Mouse (Mus musculus): Measurements from ENCODE around the gene Sned1. TPM values are rescaled to one million over a fixed set of nuclear protein-coding genes. Genes with fewer than 3 reads are reported as not detected.

Sned1 gene
- total and polyA plus RNA-seq, 3 experiments, result 0.22 TPM; not detected in 2

DNA sequence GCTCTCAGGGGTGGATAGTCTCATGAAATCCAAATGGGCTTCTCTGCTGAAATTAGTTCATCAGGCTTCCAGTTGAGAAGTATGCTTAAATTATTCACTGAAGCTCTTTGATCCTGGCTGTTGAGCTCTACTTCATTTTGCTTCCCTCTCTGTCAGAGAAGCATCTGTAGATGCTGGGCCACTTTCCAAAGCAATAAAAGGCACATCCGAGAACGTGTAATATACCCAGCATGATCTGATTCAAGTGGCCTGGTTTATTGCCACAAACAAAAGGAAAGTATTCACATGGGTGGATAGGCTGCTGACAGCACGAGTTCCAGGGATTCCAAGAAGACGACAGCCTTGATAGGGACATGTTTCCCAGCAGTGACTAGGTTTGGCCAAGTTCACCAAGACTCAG lies 114.1 kb downstream of the Sned1 start:
- H3K9me3 ChIP-seq (replicated peaks), result no peaks in the 10 kb centered on the region
- H3K4me3 ChIP-seq (ENCODE audit: low read depth, low read length), result no peak overlapping the region
- H3K36me3 ChIP-seq (replicated peaks), result peaks cover 95% of the 10 kb centered on the region
- H3K27me3 ChIP-seq (ENCODE audit: insufficient read depth, low read length), result no peaks in the 10 kb centered on the region
- DNase-seq (ENCODE audit: low spot score) (no peak), ATAC-seq (ENCODE audit: extremely low read depth, insufficient number of reproducible peaks, low FRiP score, poor library complexity, severe bottlenecking) (no peak)
- peaks cover 16% of the 10 kb centered on the region for H3K4me1 ChIP-seq (ENCODE audit: insufficient read depth, low read depth, low read length)
- TF ChIP-seq POLR2AphosphoS5 (IDR thresholded peaks at IDR 0.05; ENCODE audit: insufficient replicate concordance, low read depth, low read length) (no peak), CTCF (IDR thresholded peaks at IDR 0.05; ENCODE audit: low read depth, low read length) (no peak)

Other genes starting within 250 kb of the Sned1 start
- gene Aqp12, start 229.5 kb upstream of the Sned1 start, total RNA-seq (2014; fragmentation: Nextera tagmentation), result not detected in 2 replicates
- not detected in 2 replicates for gene Aqp12, start 229.5 kb upstream of the Sned1 start, total RNA-seq (2017)
- not detected in 2 replicates for gene Aqp12, start 229.5 kb upstream of the Sned1 start, polyA plus RNA-seq (2012)
- gene Kif1a, start 133.9 kb upstream of the Sned1 start, total RNA-seq (2014; fragmentation: Nextera tagmentation), result not detected in 2 replicates
- gene Kif1a, start 133.9 kb upstream of the Sned1 start, total RNA-seq (2017), result 0.05 and 0.06 TPM in 2 replicates
- gene Kif1a, start 133.9 kb upstream of the Sned1 start, polyA plus RNA-seq (2012), result under 0.01 TPM in 1 of 2 replicates, not detected in the other
- not detected in 2 replicates for gene Agxt, start 100.6 kb upstream of the Sned1 start, total RNA-seq (2014; fragmentation: Nextera tagmentation)
- gene Agxt, start 100.6 kb upstream of the Sned1 start, total RNA-seq (2017), result not detected in 2 replicates
- not detected in 2 replicates for gene Agxt, start 100.6 kb upstream of the Sned1 start, polyA plus RNA-seq (2012)
- not detected in 2 replicates for gene 2310007B03Rik, start 74.9 kb upstream of the Sned1 start, total RNA-seq (2014; fragmentation: Nextera tagmentation)
- gene 2310007B03Rik, start 74.9 kb upstream of the Sned1 start, total RNA-seq (2017), result 0.05 TPM in 1 of 2 replicates, not detected in the other
- gene 2310007B03Rik, start 74.9 kb upstream of the Sned1 start, polyA plus RNA-seq (2012), result not detected in 2 replicates
- gene Crocc2, start 67.1 kb upstream of the Sned1 start, total RNA-seq (2014; fragmentation: Nextera tagmentation), result not detected in 2 replicates
- 0.06 and 0.11 TPM in 2 replicates for gene Crocc2, start 67.1 kb upstream of the Sned1 start, total RNA-seq (2017)
- not detected in 2 replicates for gene Crocc2, start 67.1 kb upstream of the Sned1 start, polyA plus RNA-seq (2012)
- 20.2 and 25.5 TPM in 2 replicates for gene Mterf4, start 70.1 kb downstream of the Sned1 start, total RNA-seq (2014; fragmentation: Nextera tagmentation)
- gene Mterf4, start 70.1 kb downstream of the Sned1 start, total RNA-seq (2017), result 58.2 and 60.5 TPM in 2 replicates
- gene Mterf4, start 70.1 kb downstream of the Sned1 start, polyA plus RNA-seq (2012), result 4.4 and 5.0 TPM in 2 replicates
- gene Ppp1r7, start 107.0 kb downstream of the Sned1 start, total RNA-seq (2014; fragmentation: Nextera tagmentation), result 69.0 and 101 TPM in 2 replicates
- 31.2 and 37.2 TPM in 2 replicates for gene Ppp1r7, start 107.0 kb downstream of the Sned1 start, total RNA-seq (2017)
- 28.4 and 42.3 TPM in 2 replicates for gene Ppp1r7, start 107.0 kb downstream of the Sned1 start, polyA plus RNA-seq (2012)
- 23.8 and 25.1 TPM in 2 replicates for gene Pask, start 107.6 kb downstream of the Sned1 start, total RNA-seq (2014; fragmentation: Nextera tagmentation)
- gene Pask, start 107.6 kb downstream of the Sned1 start, total RNA-seq (2017), result 24.6 and 29.6 TPM in 2 replicates
- gene Pask, start 107.6 kb downstream of the Sned1 start, polyA plus RNA-seq (2012), result 6.0 and 10.0 TPM in 2 replicates
- gene Ano7, start 138.1 kb downstream of the Sned1 start, total RNA-seq (2014; fragmentation: Nextera tagmentation), result not detected in 2 replicates
- gene Ano7, start 138.1 kb downstream of the Sned1 start, total RNA-seq (2017), result 0.11 TPM in 1 of 2 replicates, not detected in the other
- not detected in 2 replicates for gene Ano7, start 138.1 kb downstream of the Sned1 start, polyA plus RNA-seq (2012)
- gene Hdlbp, start 243.0 kb downstream of the Sned1 start, total RNA-seq (2014; fragmentation: Nextera tagmentation), result 470 and 482 TPM in 2 replicates
- gene Hdlbp, start 243.0 kb downstream of the Sned1 start, total RNA-seq (2017), result 116 and 144 TPM in 2 replicates
- 57.5 and 62.1 TPM in 2 replicates for gene Hdlbp, start 243.0 kb downstream of the Sned1 start, polyA plus RNA-seq (2012)